Mouse (Mus musculus) right cerebral cortex, postnatal 36 days (tissue): Measurements from ENCODE around the gene St13.

Source experiments
- DNase-seq, 2 experiments: peaks; one replicate each; pipeline ENCODE4 v3.0.0; 2022; ENCODE audit warnings: low spot score in 2 of 2, mixed read lengths in 1 of 2

The St13 gene

GRCm38 (mm10) chr15:81320137-81320536, 79.7 kb downstream of the St13 start:
- DNase-seq = peak in 1 of 2 experiments; percentile 20

- DNase-seq = no peak
These were observed 80.4 kb downstream of the St13 start for GRCm38 (mm10) chr15:81319462-81319861.

- no peak for DNase-seq
These were observed 85.9 kb downstream of the St13 start for GRCm38 (mm10) chr15:81313928-81314327.
